Mouse (Mus musculus) thymus, postnatal 10 days (tissue): ENCODE measurements around the gene Krtap5-5.
"Not testable (repeated sequence)": the region's sequence is repeated elsewhere in the genome, so short reads cannot be mapped to it uniquely, and the experiment has no call there.

ENCODE experiments used
- DNase-seq, 2 experiments: peaks; one replicate each; pipeline ENCODE4 v3.0.0; 2021; ENCODE audit warnings: low spot score in 2 of 2

Gene Krtap5-5

DNA sequence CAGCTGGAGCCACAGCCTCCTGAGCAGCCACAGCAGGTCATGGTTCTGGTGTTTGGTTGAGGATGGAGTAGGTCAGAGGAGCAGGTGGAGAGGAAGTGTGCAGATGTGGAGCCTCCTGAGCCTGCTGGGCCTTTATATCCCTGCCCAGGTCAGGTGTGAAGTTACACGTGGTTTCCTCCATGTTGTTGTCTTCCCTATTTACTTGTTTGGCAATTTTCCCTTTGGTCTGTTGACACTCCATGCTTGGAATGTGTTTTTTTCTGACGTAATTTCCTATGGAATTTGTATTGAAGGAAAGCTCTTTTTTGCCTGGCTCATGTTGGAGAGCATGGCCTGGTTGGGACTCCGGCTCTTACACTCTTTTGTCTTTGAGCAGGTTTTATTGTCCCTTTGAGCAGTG, at the start of gene Krtap5-5:
TSS of gene Krtap5-5 (minus strand) at position 101 of the 400 bp plus-strand sequence.
- DNase-seq, result not testable (repeated sequence)

DNA sequence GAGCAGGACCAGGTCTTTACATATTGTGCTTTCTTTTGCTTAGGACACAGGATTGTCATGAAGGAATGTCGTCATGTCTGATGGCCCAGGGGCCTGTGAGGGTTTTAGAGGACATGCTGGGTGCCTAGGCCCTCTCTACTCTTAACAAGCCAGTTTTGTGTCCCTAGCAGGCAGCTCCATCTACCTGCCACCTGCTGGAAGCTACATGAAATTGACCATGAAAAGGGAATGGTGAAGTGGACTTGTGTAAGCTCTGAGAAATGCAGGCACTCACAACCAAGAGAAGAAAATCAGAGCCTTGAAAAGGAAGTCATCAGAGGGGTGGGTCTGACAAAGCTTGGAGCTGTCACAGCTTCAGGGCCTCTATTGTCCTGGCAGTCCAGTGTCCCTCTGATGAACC, 49.5 kb upstream of the Krtap5-5 start:
- not testable (repeated sequence) for DNase-seq

DNA sequence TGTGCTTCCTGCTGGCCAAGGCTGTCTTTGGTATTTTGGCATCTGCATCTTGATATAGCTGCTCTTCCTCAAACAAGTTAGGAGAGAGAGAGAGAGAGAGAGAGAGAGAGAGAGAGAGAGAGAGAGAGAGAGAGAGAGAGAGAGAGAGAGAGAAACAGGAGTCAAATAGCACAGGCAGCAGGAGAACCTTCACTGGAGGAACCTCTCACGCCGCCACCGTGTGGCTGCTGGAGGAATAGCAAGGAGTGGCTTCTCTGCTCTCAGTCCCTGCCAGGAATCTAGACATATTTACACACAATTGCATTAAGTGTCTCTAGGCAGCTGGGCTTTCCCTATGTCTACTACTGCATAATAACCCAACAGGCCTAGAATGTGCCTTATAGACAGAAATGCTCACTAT, 48.4 kb upstream of the Krtap5-5 start:
- peak in 1 of 2 experiments; percentile 63 for DNase-seq

DNA sequence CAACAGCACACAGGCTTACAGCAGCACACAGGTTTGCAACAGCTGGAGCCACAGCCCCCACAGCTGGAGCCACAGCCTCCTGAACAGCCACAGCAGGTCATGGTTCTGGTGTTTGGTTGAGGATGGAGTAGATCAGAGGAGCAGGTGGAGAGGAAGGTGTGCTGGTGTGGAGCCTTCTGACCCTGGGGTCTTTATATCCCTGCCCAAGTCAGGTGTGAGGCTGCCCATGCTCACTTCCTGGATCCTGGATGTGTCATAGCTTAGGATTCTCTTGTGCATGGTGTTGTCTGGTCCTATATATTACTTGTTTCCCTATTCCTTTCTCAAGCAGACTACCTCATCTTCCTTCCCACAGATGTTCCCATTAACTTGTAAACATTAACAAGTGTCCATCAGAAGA, 44.5 kb upstream of the Krtap5-5 start, which contains the start of gene Gm4559:
TSS of gene Gm4559 (minus strand) at position 101 of the 400 bp plus-strand sequence.
- not testable (repeated sequence) for DNase-seq

DNA sequence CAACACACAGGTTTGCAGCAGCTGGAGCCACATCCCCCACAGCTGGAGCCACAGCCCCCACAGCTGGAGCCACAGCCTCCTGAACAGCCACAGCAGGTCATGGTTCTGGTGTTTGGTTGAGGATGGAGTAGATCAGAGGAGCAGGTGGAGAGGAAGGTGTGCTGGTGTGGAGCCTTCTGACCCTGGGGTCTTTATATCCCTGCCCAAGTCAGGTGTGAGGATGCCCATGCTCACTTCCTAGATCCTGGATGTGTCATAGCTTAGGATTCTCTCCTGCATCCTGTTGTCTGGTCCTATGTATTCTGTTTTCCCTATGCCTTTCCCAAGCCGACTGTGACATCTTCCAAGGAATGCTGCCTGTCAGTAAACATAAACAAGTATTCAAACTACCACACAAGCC, 28.5 kb upstream of the Krtap5-5 start, which contains the start of gene Gm2431:
TSS of gene Gm2431 (minus strand) at position 101 of the 400 bp plus-strand sequence.
- DNase-seq, result not testable (repeated sequence)

DNA sequence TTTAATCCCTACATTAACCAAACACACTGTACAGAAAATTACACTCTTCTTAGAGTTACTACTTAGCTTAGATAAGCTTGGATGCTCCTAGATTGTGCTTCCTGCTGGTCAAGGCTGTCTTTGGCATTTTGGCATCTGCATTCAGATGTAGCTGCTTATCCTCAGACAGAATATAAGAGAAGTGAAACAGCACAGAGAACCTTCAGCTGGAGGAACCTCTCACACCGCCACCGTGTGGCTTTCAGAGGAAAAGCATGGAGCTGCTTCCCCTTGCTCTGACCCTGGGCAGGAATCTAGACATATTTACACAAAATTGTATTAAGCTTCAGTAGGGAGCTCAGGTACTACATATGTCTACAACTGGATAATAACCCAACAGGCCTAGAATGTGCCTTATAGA, 25.7 kb upstream of the Krtap5-5 start:
- no peak for DNase-seq

DNA sequence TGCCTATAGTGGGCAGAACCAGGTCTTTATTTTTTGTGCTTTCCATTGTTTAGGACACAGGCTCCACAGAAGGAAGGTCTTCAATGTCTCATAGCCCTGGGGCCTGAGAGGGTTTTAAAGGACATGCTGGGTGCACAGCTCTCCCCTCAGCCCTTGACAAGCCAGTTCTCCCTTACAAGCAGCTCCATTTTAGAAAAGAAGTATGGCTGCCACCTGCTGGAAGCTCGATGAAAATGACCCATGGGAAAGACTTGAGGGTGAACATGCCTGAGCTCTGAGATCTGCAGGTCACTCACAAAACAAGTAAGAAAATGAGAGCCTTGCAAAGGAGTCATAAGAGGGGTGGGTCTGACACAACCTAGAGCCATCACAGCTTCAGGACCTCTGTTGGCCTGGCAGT, 20.1 kb upstream of the Krtap5-5 start:
- no peak for DNase-seq

DNA sequence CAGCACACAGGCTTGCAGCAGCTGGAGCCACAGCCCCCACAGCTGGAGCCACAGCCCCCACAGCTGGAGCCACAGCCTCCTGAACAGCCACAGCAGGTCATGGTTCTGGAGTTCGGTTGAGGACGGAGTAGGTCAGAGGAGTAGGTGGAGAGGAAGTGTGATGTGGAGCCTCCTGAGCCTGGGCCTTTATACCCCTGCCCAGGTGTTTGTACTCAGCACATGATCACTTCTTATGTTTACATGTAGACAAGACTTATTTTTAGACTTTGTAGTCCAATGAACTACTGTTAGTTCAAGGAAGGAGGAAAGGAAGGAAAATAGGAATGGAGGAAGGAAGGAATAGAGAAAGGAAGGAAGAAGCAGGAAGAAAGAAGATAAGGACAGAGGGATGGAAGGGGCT, 11.2 kb upstream of the Krtap5-5 start, which contains the start of gene Gm40460:
TSS of gene Gm40460 (minus strand) at position 101 of the 400 bp plus-strand sequence.
- no peak for DNase-seq

DNA sequence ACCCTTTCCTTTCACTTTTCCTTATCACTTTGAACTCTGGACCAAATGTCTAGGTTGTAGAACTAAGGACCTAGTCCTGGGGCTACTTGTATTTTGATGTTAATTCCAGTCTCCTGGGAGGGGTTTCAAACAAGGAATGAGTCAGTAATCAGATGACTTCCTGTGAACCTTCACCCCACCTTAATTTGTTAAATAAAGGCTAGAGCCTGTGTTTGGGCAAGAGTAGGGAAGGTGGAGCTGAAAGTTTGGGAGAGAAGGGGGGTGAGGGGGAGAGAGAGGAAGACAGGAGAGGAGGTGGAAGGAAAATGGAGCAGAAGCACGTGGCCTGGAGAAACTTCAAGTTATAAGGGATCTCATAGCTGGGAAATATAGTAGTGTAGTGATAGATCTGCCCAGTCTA, 1.8 kb upstream of the Krtap5-5 start:
- no peak for DNase-seq

DNA sequence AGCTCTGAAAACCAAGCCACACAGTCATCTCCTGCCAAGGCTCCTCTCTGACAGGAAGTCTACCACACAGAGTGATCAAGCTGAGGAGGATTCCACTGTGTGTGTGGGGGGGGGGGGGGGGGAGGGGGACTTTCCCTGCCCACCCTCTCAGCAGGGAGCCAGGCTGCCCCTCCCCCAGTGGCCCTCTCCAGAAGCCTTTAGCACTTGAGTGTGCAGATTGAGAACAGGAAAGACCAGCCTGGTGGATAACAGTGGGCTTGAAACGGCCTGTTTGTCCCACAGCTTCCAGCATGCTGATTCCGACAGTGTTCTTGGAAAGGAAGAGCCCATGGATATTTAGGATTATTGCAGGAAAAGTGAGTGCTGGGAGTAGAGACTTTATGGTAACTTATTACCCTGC, 5.3 kb downstream of the Krtap5-5 start:
- DNase-seq, result no peak

DNA sequence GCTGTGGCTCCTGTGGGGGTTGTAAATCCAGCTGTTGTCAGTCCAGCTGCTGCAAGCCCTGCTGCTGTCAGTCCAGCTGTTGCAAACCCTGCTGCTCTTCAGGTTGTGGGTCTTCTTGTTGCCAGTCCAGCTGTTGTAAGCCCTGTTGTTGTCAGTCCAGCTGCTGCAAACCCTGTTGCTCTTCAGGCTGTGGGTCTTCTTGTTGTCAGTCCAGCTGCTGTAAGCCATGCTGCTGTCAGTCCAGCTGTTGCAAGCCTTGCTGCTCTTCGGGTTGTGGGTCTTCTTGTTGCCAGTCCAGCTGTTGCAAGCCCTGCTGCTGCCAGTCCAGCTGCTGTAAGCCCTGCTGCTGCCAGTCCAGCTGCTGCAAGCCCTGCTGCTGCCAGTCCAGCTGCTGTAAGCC, 17.6 kb downstream of the Krtap5-5 start:
- not testable (repeated sequence) for DNase-seq

DNA sequence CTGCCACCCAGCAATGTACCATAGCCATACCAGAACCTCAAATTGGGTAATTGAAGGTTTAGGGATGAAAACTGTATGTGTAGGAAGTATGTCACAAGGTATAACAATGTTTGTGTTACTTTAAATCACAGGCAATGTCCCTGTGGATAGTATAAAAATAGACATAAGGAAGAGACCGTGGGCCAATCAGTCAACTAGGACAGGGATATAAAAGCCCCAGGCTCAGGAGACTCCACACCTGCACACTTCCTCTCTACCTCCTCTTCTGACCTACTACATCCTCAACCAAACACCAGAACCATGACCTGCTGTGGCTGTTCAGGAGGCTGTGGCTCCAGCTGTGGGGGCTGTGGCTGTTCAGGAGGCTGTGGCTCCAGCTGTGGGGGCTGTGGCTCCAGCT, 18.2 kb downstream of the Krtap5-5 start, which contains the start of gene Gm7579:
TSS of gene Gm7579 (plus strand) at position 301 of the 400 bp plus-strand sequence.
- DNase-seq, result no peak

DNA sequence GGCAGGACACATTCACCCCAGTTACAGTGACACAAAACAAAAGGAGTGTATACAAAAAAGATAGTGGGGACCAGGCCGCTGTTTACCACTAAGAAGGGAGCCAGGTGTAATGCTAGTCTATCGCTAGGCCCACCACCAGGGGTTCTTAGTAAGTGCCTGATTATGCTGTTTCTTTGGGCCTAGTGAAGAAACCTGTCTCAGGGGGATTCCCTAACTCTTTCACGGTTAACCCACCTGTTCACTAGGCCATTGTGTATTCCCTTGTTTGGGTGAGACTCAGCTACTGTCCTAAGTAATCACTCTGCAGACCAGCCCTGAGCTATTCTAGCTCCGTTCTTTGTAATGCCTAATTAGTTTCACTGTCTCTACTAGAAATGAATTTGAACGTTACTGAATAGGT, 22.9 kb downstream of the Krtap5-5 start:
- DNase-seq, result not testable (repeated sequence)

DNA sequence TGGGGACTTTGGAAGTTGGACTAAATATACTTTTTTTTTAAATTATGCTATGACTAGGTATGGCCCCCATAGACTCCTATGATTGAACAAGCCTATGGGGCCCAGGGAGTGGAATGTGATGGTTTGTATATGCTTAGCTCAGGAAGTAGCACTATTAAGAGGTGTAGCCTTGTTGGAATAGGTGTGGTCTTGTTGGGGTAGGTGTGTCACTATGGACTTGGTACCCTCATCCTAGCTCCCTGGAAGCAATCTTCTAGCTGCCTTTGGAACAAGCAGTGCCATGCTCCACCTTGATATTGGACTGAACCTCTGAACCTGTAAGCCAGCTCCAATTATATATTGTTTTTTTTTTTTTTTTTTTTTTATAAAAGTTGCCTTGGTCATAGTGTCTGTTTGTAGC, 24.3 kb downstream of the Krtap5-5 start:
- DNase-seq, result no peak

DNA sequence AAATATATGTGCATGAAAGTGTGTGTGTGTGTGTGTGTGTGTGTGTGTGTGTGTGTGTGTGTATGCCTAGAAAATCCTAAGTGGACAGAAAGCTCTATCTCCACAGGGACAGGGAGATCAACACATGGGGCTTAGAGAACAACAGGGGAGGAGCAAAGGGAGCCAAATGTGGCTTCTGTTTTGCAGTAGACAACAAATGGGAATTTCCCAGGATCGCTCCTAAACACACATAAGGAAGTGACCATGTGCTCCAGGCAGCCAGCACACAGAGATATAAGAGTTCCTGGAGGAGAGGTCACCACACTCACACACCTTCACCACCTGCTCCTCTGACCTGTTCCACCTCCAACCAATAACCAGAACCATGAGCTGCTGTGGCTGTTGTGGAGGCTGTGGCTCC, 28.7 kb downstream of the Krtap5-5 start, which contains the start of gene Krtap5-3:
TSS of gene Krtap5-3 (plus strand) at position 301 of the 400 bp plus-strand sequence.
- no peak for DNase-seq

DNA sequence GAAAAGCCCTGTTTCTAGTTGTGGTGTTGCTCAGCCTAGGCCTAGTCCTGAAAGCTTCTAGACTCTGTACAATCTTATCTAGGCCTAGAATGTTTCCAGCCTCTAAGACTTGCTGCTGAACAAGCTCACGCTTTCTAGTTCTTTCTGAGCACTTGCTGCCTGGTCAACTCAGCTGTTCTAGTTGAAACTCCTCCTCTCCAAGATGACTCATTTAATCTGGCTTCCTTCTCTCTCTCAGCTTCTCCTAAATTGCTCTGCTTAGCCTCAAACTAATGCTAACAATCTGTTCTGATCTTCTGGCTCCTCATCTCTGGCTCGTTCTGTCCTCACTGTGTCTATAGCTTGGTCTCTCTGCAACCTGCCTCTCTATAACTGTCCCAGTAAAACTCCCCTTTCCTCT, 31.0 kb downstream of the Krtap5-5 start:
- DNase-seq, result no peak

DNA sequence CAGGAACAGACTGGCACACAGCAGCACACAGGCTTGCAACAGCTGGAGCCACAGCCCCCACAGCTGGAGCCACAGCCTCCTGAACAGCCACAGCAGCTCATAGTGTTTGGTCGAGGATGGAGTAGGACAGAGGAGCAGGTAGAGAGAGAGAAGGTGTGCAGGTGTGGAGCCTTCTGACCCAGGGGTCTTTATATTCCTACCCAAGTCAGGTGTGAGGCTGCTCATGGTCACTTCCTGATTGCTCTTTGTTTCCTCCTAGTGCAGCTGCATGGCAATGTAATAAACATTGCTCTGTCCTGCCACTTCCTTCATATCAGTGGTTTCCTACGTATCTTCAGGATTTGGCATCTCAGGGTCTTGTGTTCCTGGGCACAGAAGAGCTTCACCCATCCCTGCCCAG, 39.5 kb downstream of the Krtap5-5 start, which contains the start of gene Gm10153:
TSS of gene Gm10153 (minus strand) at position 101 of the 400 bp plus-strand sequence.
- DNase-seq, result no peak

DNA sequence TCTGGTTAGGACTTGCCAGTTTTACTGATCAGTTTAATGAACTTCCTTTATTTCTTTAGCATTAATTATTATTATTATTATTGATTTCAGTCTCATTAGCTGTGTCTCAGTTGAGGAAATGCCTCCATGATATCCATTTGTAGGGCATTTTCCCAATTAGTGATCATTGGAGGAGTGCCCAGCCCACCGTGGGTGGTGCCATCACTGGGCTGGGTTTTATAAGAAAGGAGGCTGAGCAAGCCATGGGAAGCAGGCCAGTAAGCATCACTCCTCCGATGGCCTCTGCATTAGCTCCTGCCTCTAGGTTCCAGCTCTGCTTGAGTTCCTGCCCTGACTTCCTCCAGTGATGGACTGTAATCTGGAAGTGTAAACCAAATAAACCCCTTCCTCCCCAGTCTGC, 41.6 kb downstream of the Krtap5-5 start:
- DNase-seq, result no peak

DNA sequence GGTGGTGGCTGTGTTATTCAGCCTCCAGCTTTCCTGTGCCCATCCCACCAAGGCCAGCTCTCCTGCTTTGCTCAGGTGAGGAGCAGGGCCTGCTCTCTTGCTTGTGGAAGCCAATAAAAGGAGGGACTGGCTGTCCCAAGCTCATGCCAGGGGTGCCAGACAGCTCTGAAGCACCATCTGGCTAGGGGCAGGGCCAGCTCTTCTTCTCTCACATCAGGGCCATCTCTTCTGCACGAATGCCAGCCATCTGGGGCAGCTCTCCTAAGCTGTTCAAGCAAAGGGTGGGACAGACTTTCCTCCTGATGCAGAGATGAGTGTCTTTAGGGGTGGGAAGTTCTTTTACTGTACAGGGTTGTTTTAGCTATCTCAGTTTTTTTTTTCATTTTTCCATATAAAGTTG, 48.8 kb downstream of the Krtap5-5 start:
- no peak for DNase-seq
